Mouse (Mus musculus) ES-E14 (cell line): ENCODE data around the gene Gm10142. TPM values are rescaled to one million over a fixed set of nuclear protein-coding genes. Genes with fewer than 3 reads are reported as not detected.
"Not testable (repeated sequence)": the region's sequence is repeated elsewhere in the genome, so short reads cannot be mapped to it uniquely, and the experiment has no call there.

ENCODE experiments used
- DNase-seq: peaks from one replicate; pipeline ENCODE4 v3.0.0-alpha.2; 2013; ENCODE audit warnings: low read depth, low spot score
- H3K27ac ChIP-seq: 2 replicates; pipeline ENCODE4 v1.5.1; 2012; ENCODE audit warnings: low read depth, mild to moderate bottlenecking, low read length, moderate library complexity, mixed read lengths; ENCODE audit not compliant: poor library complexity, insufficient read depth, severe bottlenecking
- H3K36me3 ChIP-seq: 2 replicates; pipeline ENCODE4 v1.6.1; 2012; ENCODE audit warnings: mild to moderate bottlenecking, low read length, moderate library complexity, mixed read lengths; ENCODE audit not compliant: control insufficient read depth, poor library complexity, insufficient read depth, severe bottlenecking
- H3K4me1 ChIP-seq, 2 experiments: fragments of 150-350 bp in 1 of 2; sonication (generic) in 1 of 2; 2 replicates each; pipeline ENCODE4 v1.6.1; 2012; ENCODE audit warnings: low read length in 2 of 2, mild to moderate bottlenecking in 1 of 2, mixed read lengths in 1 of 2; ENCODE audit not compliant: control insufficient read depth in 2 of 2, insufficient read depth in 2 of 2, poor library complexity in 1 of 2
- H3K4me3 ChIP-seq, 2 experiments: fragments of 150-350 bp in 1 of 2; sonication (generic) in 1 of 2; 2 replicates each; pipeline ENCODE4 v1.5.1; 2012; ENCODE audit warnings: low read length in 2 of 2, low read depth in 1 of 2, mild to moderate bottlenecking in 1 of 2, mixed read lengths in 1 of 2; ENCODE audit not compliant: insufficient read depth in 1 of 2, poor library complexity in 1 of 2, severe bottlenecking in 1 of 2
- H3K9ac ChIP-seq: 2 replicates; pipeline ENCODE4 v1.6.1; 2012; ENCODE audit warnings: low read depth, mild to moderate bottlenecking, low read length, mixed read lengths; ENCODE audit not compliant: poor library complexity, insufficient read depth, severe bottlenecking
- H3K9me3 ChIP-seq: fragments of 150-350 bp; sonication (generic); 2 replicates; pipeline ENCODE4 v1.6.1; 2012; ENCODE audit warnings: low read depth, mild to moderate bottlenecking, low read length; ENCODE audit not compliant: control insufficient read depth, insufficient read depth
- CHD2 ChIP-seq: IDR thresholded peaks from 2 replicates; pipeline ENCODE4 v1.6.1; 2014; ENCODE audit warnings: mild to moderate bottlenecking, low read depth, low read length, inconsistent platforms
- HCFC1 ChIP-seq: IDR thresholded peaks from 2 replicates; pipeline ENCODE4 v1.6.1; 2012; ENCODE audit warnings: low read length, inconsistent platforms, borderline replicate concordance; ENCODE audit not compliant: insufficient read depth
- MAFK ChIP-seq: IDR thresholded peaks from 2 replicates; pipeline ENCODE4 v1.6.1; 2014; ENCODE audit warnings: mild to moderate bottlenecking, low read depth, low read length, inconsistent platforms; ENCODE audit not compliant: insufficient read depth
- ZC3H11A ChIP-seq: IDR thresholded peaks from 2 replicates; pipeline ENCODE4 v1.6.1; 2012; ENCODE audit warnings: low read depth, mild to moderate bottlenecking, inconsistent platforms, low read length, borderline replicate concordance
- ZNF384 ChIP-seq: IDR thresholded peaks from 2 replicates; pipeline ENCODE4 v1.6.1; 2012; ENCODE audit warnings: low read depth, low read length, inconsistent platforms
- in situ Hi-C, 2 experiments: fragments of 600-800 bp; cut with MboI; formaldehyde crosslinking; loops; one replicate each; pipeline ENCODE4 v1.15.1; 2025; ENCODE audit warnings: low sequenced_read_pairs in 2 of 2, inconsistent platforms in 1 of 2; ENCODE audit not compliant: unreplicated experiment in 2 of 2
- total RNA-seq: library from RNA; depleted of rRNA; stranded (reverse); fragments of 300-350 nt; gene quantifications from 2 replicates; pipeline ENCODE4 v1.2.3, GENCODE M21; 2012

Gene Gm10142
- total RNA-seq, 1 experiment: not detected

GRCm38 (mm10) chr10:77685895-77686664 lies 29.5 kb upstream of the Gm10142 start, which contains the start of gene Tspear:
Tspear (plus strand) TSS chr10:77686569.
- peaks cover 2 to 13% of the 10 kb centered on the region in 2 experiments; a peak in 2 of 4 replicates for H3K4me1 ChIP-seq
- no peak within 1 kb of the TSS for H3K4me3 ChIP-seq
- no peaks in the 10 kb centered on the region for H3K36me3 ChIP-seq
- H3K9me3 ChIP-seq: no peaks in the 10 kb centered on the region
- H3K9ac ChIP-seq: no peak within 1 kb of the TSS
- no peak for DNase-seq
- in situ Hi-C loops: no loop called here
- no peak within 1 kb of the TSS for H3K27ac ChIP-seq
- no peak for TF ChIP-seq CHD2
- no peak for TF ChIP-seq HCFC1
- no peak for TF ChIP-seq MAFK
- no peak for TF ChIP-seq ZNF384
- TF ChIP-seq ZC3H11A: no peak

- Histone ChIP-seq H3K9ac (no peak overlapping the region), H3K36me3 (no peaks in the 10 kb centered on the region), H3K27ac (no peak overlapping the region), H3K4me1 (peaks cover 2 to 13% of the 10 kb centered on the region in 2 experiments; a peak in 2 of 4 replicates), H3K4me3 (no peak overlapping the region), H3K9me3 (no peaks in the 10 kb centered on the region)
- DNase-seq: no peak
- in situ Hi-C loops: no loop called here
- TF ChIP-seq MAFK (no peak), HCFC1 (no peak), ZNF384 (no peak), ZC3H11A (no peak), CHD2 (no peak)
These were observed 28.6 kb upstream of the Gm10142 start for GRCm38 (mm10) chr10:77687021-77687420.

GRCm38 (mm10) chr10:77690356-77690807 lies 25.2 kb upstream of the Gm10142 start, which contains the start of gene Gm19402:
Gm19402 (minus strand) TSS chr10:77690757.
- DNase-seq, H3K36me3 ChIP-seq, H3K9me3 ChIP-seq, H3K4me1 ChIP-seq, H3K9ac ChIP-seq, H3K27ac ChIP-seq, in situ Hi-C loops, H3K4me3 ChIP-seq: not testable (repeated sequence)

GRCm38 (mm10) chr10:77697133-77697532 lies 18.5 kb upstream of the Gm10142 start, which contains the start of gene Gm9508:
Gm9508 (minus strand) TSS chr10:77697233.
- Histone ChIP-seq H3K9me3 (no peaks in the 10 kb centered on the region), H3K4me3 (no peak within 1 kb of the TSS), H3K9ac (no peak within 1 kb of the TSS), H3K36me3 (no peaks in the 10 kb centered on the region), H3K27ac (no peak within 1 kb of the TSS), H3K4me1 (no peaks in the 10 kb centered on the region)
- TF ChIP-seq HCFC1 (no peak), MAFK (no peak), CHD2 (no peak), ZNF384 (no peak), ZC3H11A (no peak)
- in situ Hi-C loops: no loop called here
- DNase-seq: no peak

GRCm38 (mm10) chr10:77706326-77706725 lies 9.3 kb upstream of the Gm10142 start, which contains the start of gene Gm10272:
Gm10272 (plus strand) TSS chr10:77706626.
- Histone ChIP-seq H3K4me3 (no peak within 1 kb of the TSS), H3K9me3 (no peaks in the 10 kb centered on the region), H3K4me1 (no peaks in the 10 kb centered on the region), H3K9ac (no peak within 1 kb of the TSS), H3K27ac (no peak within 1 kb of the TSS), H3K36me3 (no peaks in the 10 kb centered on the region)
- no peak for DNase-seq
- in situ Hi-C loops: no loop called here
- TF ChIP-seq HCFC1 (no peak), ZC3H11A (no peak), ZNF384 (no peak)
